Mouse (Mus musculus) urinary bladder, postnatal 36 days (tissue): ENCODE measurements around the gene Pabpc4.

ENCODE experiments used
- DNase-seq, 2 experiments: peaks; one replicate each; pipeline ENCODE4 v3.0.0; 2022; ENCODE audit warnings: low spot score in 2 of 2, mixed read lengths in 1 of 2

Pabpc4 gene

GRCm38 (mm10) chr4:123342091-123342641 lies 80.0 kb downstream of the Pabpc4 start:
- no peak for DNase-seq

- peak; percentile 47 to 56 for DNase-seq
These were observed 80.7 kb downstream of the Pabpc4 start, which contains the start of gene Bmp8a for GRCm38 (mm10) chr4:123342642-123343470. Gene Bmp8a, minus strand, starts transcription at chr4:123343252.

GRCm38 (mm10) chr4:123343471-123343789 lies 81.3 kb downstream of the Pabpc4 start:
- peak in 1 of 2 experiments; percentile 7 for DNase-seq
